Mouse (Mus musculus) granulocyte monocyte progenitor cell, adult 5-6 weeks (primary cell): ENCODE results near the gene Gm3005. TPM values are rescaled to one million over a fixed set of nuclear protein-coding genes. Genes with fewer than 3 reads are reported as not detected.
"Not testable (repeated sequence)": the region's sequence is repeated elsewhere in the genome, so short reads cannot be mapped to it uniquely, and the experiment has no call there.

Experiments
- ATAC-seq: replicated peaks from 2 replicates; pipeline ENCODE4 v1.8.0; 2016; ENCODE audit warnings: mild to moderate bottlenecking, moderate TSS enrichment, inconsistent platforms; ENCODE audit not compliant: poor library complexity, severe bottlenecking
- total RNA-seq, 2 experiments: library from RNA; stranded (forward) in 1 of 2; stranded (reverse) in 1 of 2; fragments of 200-712, 200-1000 nt in 1 of 2; fragments of >200 nt in 1 of 2; fragmentation: Nextera tagmentation in 1 of 2; gene quantifications; 2 replicates each; pipeline ENCODE4 v1.2.3; 2014 to 2017

Gene Gm3005
- total RNA-seq (2014; fragmentation: Nextera tagmentation) (not detected in 2 replicates), total RNA-seq (2017) (not detected in 2 replicates)

- not testable (repeated sequence) for ATAC-seq
Observed at GRCm38 (mm10) chr14:3427803-3428202, at the start of gene Gm3005. Gm3005 (plus strand) TSS chr14:3428103.

- ATAC-seq, result not testable (repeated sequence)
Observed at GRCm38 (mm10) chr14:3394793-3395192, 33.1 kb upstream of the Gm3005 start, which contains the start of gene Gm10413. Gm10413 (plus strand) TSS chr14:3395093.

GRCm38 (mm10) chr14:3412314-3412713 is 15.6 kb upstream of the Gm3005 start, which contains the start of gene Gm10409:
Gm10409 (plus strand) TSS chr14:3412614.
- ATAC-seq, result not testable (repeated sequence)

- ATAC-seq, result not testable (repeated sequence)
Observed at GRCm38 (mm10) chr14:3449079-3449478, 21.2 kb downstream of the Gm3005 start, which contains the start of gene Gm10408. Gm10408 (plus strand) TSS chr14:3449379.

- ATAC-seq, result not testable (repeated sequence)
Observed at GRCm38 (mm10) chr14:3634212-3634611, 206.3 kb downstream of the Gm3005 start, which contains the start of gene Gm3012. Gm3012 (plus strand) TSS chr14:3634512.

Other genes starting within 250 kb of the Gm3005 start
- not detected in 2 replicates for gene Gm5795, start 239.8 kb upstream of the Gm3005 start, total RNA-seq (2014; fragmentation: Nextera tagmentation)
- not detected in 2 replicates for gene Gm5795, start 239.8 kb upstream of the Gm3005 start, total RNA-seq (2017)
- not detected in 2 replicates for gene D830030K20Rik, start 219.6 kb upstream of the Gm3005 start, total RNA-seq (2014; fragmentation: Nextera tagmentation)
- not detected in 2 replicates for gene D830030K20Rik, start 219.6 kb upstream of the Gm3005 start, total RNA-seq (2017)
- gene Gm2956, start 95.5 kb upstream of the Gm3005 start, total RNA-seq (2014; fragmentation: Nextera tagmentation), result not detected in 2 replicates
- not detected in 2 replicates for gene Gm2956, start 95.5 kb upstream of the Gm3005 start, total RNA-seq (2017)
- gene Gm10413, start 33.0 kb upstream of the Gm3005 start, total RNA-seq (2014; fragmentation: Nextera tagmentation), result not detected in 2 replicates
- not detected in 2 replicates for gene Gm10413, start 33.0 kb upstream of the Gm3005 start, total RNA-seq (2017)
- gene Gm10409, start 15.5 kb upstream of the Gm3005 start, total RNA-seq (2014; fragmentation: Nextera tagmentation), result not detected in 2 replicates
- 0.21 TPM in 1 of 2 replicates, not detected in the other for gene Gm10409, start 15.5 kb upstream of the Gm3005 start, total RNA-seq (2017)
- gene Gm10408, start 21.3 kb downstream of the Gm3005 start, total RNA-seq (2014; fragmentation: Nextera tagmentation), result not detected in 2 replicates
- not detected in 2 replicates for gene Gm10408, start 21.3 kb downstream of the Gm3005 start, total RNA-seq (2017)
- gene Gm3012, start 206.4 kb downstream of the Gm3005 start, total RNA-seq (2014; fragmentation: Nextera tagmentation), result not detected in 2 replicates
- gene Gm3012, start 206.4 kb downstream of the Gm3005 start, total RNA-seq (2017), result not detected in 2 replicates
- gene Gm3020, start 223.9 kb downstream of the Gm3005 start, total RNA-seq (2014; fragmentation: Nextera tagmentation), result not detected in 2 replicates
- gene Gm3020, start 223.9 kb downstream of the Gm3005 start, total RNA-seq (2017), result 0.21 TPM in 1 of 2 replicates, not detected in the other